Mouse (Mus musculus): Measurements from ENCODE around the gene Cpxm1. TPM values are rescaled to one million over a fixed set of nuclear protein-coding genes. Genes with fewer than 3 reads are reported as not detected.

Cpxm1 gene
- polyA plus RNA-seq, 1 experiment from 2014 or later: 0.82 TPM

GRCm38 (mm10) chr2:130404939-130405338 is 7.6 kb upstream of the Cpxm1 start, which contains the start of the genes Gm28372 and 1700020A23Rik:
Gene Gm28372 (plus strand): TSS chr2:130405239.
Gene 1700020A23Rik (plus strand): TSS chr2:130405259.
- DNase-seq (ENCODE audit: low read depth, low spot score): no peak
- no peak for ATAC-seq
- ChIA-PET CTCF (interaction anchor here (1.4 kb wide), 1 partner anchor 16 kb away, joined by 6 read pairs; no protein-coding TSS in a partner anchor), POLR2A (no interaction called here)
- no peaks in the 10 kb centered on the region for H3K27me3 ChIP-seq
- no peak for TF ChIP-seq CTCF (IDR thresholded peaks at IDR 0.05)
- in situ Hi-C loops (cut with MboI; ENCODE audit: low pct_unique_long_range_greater_than_20kb): loop anchor here (5.0 kb wide), 1 partner anchor 113 kb away; no protein-coding TSS in a partner anchor

- ChIA-PET POLR2A (no interaction called here), CTCF (interaction anchor here (1.0 to 1.3 kb wide), 3 partner anchors 12 to 14 kb away, joined by 3 to 4 read pairs (median 3); no protein-coding TSS in a partner anchor)
- no peak for DNase-seq (ENCODE audit: low read depth, low spot score)
- in situ Hi-C loops (cut with MboI; ENCODE audit: low pct_unique_long_range_greater_than_20kb): no loop called here
- TF ChIP-seq CTCF (IDR thresholded peaks at IDR 0.05): no peak
- ATAC-seq: no peak
- H3K27me3 ChIP-seq: no peaks in the 10 kb centered on the region
These were observed 4.5 kb upstream of the Cpxm1 start for GRCm38 (mm10) chr2:130401891-130402290.

GRCm38 (mm10) chr2:130400046-130400445 is 2.7 kb upstream of the Cpxm1 start:
- POLR2A ChIA-PET: no interaction called here
- H3K27me3 ChIP-seq: peaks cover 3% of the 10 kb centered on the region
- CTCF ChIA-PET: no interaction called here
- in situ Hi-C loops (cut with MboI; ENCODE audit: low pct_unique_long_range_greater_than_20kb): no loop called here
- no peak for TF ChIP-seq CTCF (IDR thresholded peaks at IDR 0.05)
- DNase-seq (ENCODE audit: low read depth, low spot score) (no peak), ATAC-seq (no peak)

GRCm38 (mm10) chr2:130398091-130398490 is 717 bp upstream of the Cpxm1 start:
- CTCF ChIA-PET: no interaction called here
- peaks cover 3% of the 10 kb centered on the region for H3K27me3 ChIP-seq
- TF ChIP-seq CTCF (IDR thresholded peaks at IDR 0.05): no peak
- no peak for ATAC-seq
- in situ Hi-C loops (cut with MboI; ENCODE audit: low pct_unique_long_range_greater_than_20kb): no loop called here
- DNase-seq (ENCODE audit: low read depth, low spot score): no peak
- POLR2A ChIA-PET: no interaction called here

GRCm38 (mm10) chr2:130395696-130396095 is 1.7 kb downstream of the Cpxm1 start:
- POLR2A ChIA-PET: no interaction called here
- peaks cover 3% of the 10 kb centered on the region for H3K27me3 ChIP-seq
- DNase-seq (ENCODE audit: low read depth, low spot score): no peak
- TF ChIP-seq CTCF (IDR thresholded peaks at IDR 0.05): no peak
- no peak for ATAC-seq
- in situ Hi-C loops (cut with MboI; ENCODE audit: low pct_unique_long_range_greater_than_20kb): no loop called here
- CTCF ChIA-PET: no interaction called here

GRCm38 (mm10) chr2:130392836-130393235 is 4.5 kb downstream of the Cpxm1 start:
- no peak for TF ChIP-seq CTCF (IDR thresholded peaks at IDR 0.05)
- DNase-seq (ENCODE audit: low read depth, low spot score): no peak
- ChIA-PET POLR2A (no interaction called here), CTCF (interaction anchor here (2.6 kb wide), 1 partner anchor 20 kb away, joined by 7 read pairs; no protein-coding TSS in a partner anchor)
- H3K27me3 ChIP-seq: peaks cover 3% of the 10 kb centered on the region
- in situ Hi-C loops (cut with MboI; ENCODE audit: low pct_unique_long_range_greater_than_20kb): no loop called here
- no peak for ATAC-seq

- DNase-seq (ENCODE audit: low read depth, low spot score): no peak
- peaks cover 3% of the 10 kb centered on the region for H3K27me3 ChIP-seq
- in situ Hi-C loops (cut with MboI; ENCODE audit: low pct_unique_long_range_greater_than_20kb): no loop called here
- POLR2A ChIA-PET: interaction anchor here (0.7 kb wide), 1 partner anchor 42 kb away, joined by 12 read pairs; no protein-coding TSS in a partner anchor
- CTCF ChIA-PET: interaction anchor here (1.2 kb wide), 1 partner anchor 21 kb away, joined by 4 read pairs; no protein-coding TSS in a partner anchor
- no peak for ATAC-seq
- no peak for TF ChIP-seq CTCF (IDR thresholded peaks at IDR 0.05)
These were observed 6.3 kb downstream of the Cpxm1 start for GRCm38 (mm10) chr2:130390993-130391625.

GRCm38 (mm10) chr2:130388796-130389195 is 8.6 kb downstream of the Cpxm1 start:
- ChIA-PET CTCF (interaction anchor here (0.6 to 2.7 kb wide), 16 partner anchors 12 to 170 kb away, joined by 3 to 22 read pairs (median 4); partner anchors contain the start of genes 1700020A23Rik, Gm28372 and Vps16), POLR2A (no interaction called here)
- no peak for DNase-seq (ENCODE audit: low read depth, low spot score)
- in situ Hi-C loops (cut with MboI; ENCODE audit: low pct_unique_long_range_greater_than_20kb): no loop called here
- peaks cover 3% of the 10 kb centered on the region for H3K27me3 ChIP-seq
- no peak for TF ChIP-seq CTCF (IDR thresholded peaks at IDR 0.05)
- ATAC-seq: peak; percentile 46

GRCm38 (mm10) chr2:130386212-130386611 is 11.2 kb downstream of the Cpxm1 start:
- TF ChIP-seq CTCF (IDR thresholded peaks at IDR 0.05): no peak
- ChIA-PET POLR2A (no interaction called here), CTCF (interaction anchor here (1.3 kb wide), 1 partner anchor 11 kb away, joined by 5 read pairs; no protein-coding TSS in a partner anchor)
- H3K27me3 ChIP-seq: peaks cover 11% of the 10 kb centered on the region
- ATAC-seq (no peak), DNase-seq (ENCODE audit: low read depth, low spot score) (no peak)
- in situ Hi-C loops (cut with MboI; ENCODE audit: low pct_unique_long_range_greater_than_20kb): no loop called here

GRCm38 (mm10) chr2:130383895-130384294 is 13.5 kb downstream of the Cpxm1 start:
- in situ Hi-C loops (cut with MboI; ENCODE audit: low pct_unique_long_range_greater_than_20kb): no loop called here
- CTCF ChIA-PET: interaction anchor here (0.7 kb wide), 1 partner anchor 27 kb away, joined by 3 read pairs; no protein-coding TSS in a partner anchor
- no peak for DNase-seq (ENCODE audit: low read depth, low spot score)
- POLR2A ChIA-PET: no interaction called here
- H3K27me3 ChIP-seq: peaks cover 16% of the 10 kb centered on the region
- TF ChIP-seq CTCF (IDR thresholded peaks at IDR 0.05): no peak
- ATAC-seq: no peak

GRCm38 (mm10) chr2:130383205-130383604 is 14.2 kb downstream of the Cpxm1 start:
- H3K27me3 ChIP-seq: peaks cover 23% of the 10 kb centered on the region
- TF ChIP-seq CTCF (IDR thresholded peaks at IDR 0.05): no peak
- no peak for DNase-seq (ENCODE audit: low read depth, low spot score)
- CTCF ChIA-PET: no interaction called here
- POLR2A ChIA-PET: no interaction called here
- in situ Hi-C loops (cut with MboI; ENCODE audit: low pct_unique_long_range_greater_than_20kb): no loop called here
- no peak for ATAC-seq

All from Patski (cell line).